Mouse (Mus musculus): ENCODE measurements at regions not wholly inside any gene's neighbourhood (a gene's known extent, or its start where the extent isn't known, plus 50 kb on each side); places are given as distances from the start of the nearest gene placed in this dataset.

- no peak overlapping the region for H3K4me3 ChIP-seq
- H3K27ac ChIP-seq = no peak overlapping the region
- H3K36me3 ChIP-seq = no peaks in the 10 kb centered on the region
- H3K4me1 ChIP-seq (replicated peaks) = no peaks in the 10 kb centered on the region
- H3K9me3 ChIP-seq = no peaks in the 10 kb centered on the region
- no peaks in the 10 kb centered on the region for H3K27me3 ChIP-seq (ENCODE audit: insufficient read depth, poor library complexity, severe bottlenecking)
- 81% methylated on average over 2 of the region's 2 CpGs for WGBS
- DNase-seq (ENCODE audit: low spot score) = no peak
Measured at GRCm38 (mm10) chr15:69483096-69483495, 2982.4 kb upstream of the Lrrc6 start.

GRCm38 (mm10) chr15:69481087-69481486 lies 2980.4 kb upstream of the Lrrc6 start:
- H3K9me3 ChIP-seq = no peaks in the 10 kb centered on the region
- DNase-seq (ENCODE audit: low spot score) = no peak
- WGBS = 84% methylated on average over 3 of the region's 3 CpGs
- no peaks in the 10 kb centered on the region for H3K27me3 ChIP-seq (ENCODE audit: insufficient read depth, poor library complexity, severe bottlenecking)
- H3K36me3 ChIP-seq = no peaks in the 10 kb centered on the region
- H3K4me1 ChIP-seq (replicated peaks) = no peaks in the 10 kb centered on the region
- no peak overlapping the region for H3K27ac ChIP-seq
- no peak overlapping the region for H3K4me3 ChIP-seq

DNA sequence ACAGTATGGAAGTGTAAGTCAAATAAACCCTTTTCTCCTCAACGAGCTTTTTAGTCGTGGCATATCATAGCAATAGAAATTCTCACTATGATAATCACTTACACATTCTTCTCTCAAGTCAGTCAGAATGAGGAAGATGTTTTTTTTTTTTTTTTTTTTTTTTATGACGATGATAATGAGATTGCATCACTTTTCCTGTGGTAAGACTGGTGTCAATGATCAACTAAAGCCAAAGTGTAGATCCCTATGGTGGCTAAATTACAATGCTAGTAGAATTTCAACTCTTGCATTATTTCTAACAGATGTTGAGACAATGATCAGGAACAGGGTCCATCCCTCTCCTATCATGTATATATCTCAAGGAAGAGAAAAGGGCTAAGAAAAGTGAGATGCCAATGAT lies 2976.3 kb upstream of the Lrrc6 start:
- Histone ChIP-seq H3K27me3 (ENCODE audit: insufficient read depth, poor library complexity, severe bottlenecking) (no peaks in the 10 kb centered on the region), H3K4me3 (no peak overlapping the region), H3K27ac (no peak overlapping the region), H3K4me1 (replicated peaks) (no peaks in the 10 kb centered on the region), H3K9me3 (no peaks in the 10 kb centered on the region), H3K36me3 (no peaks in the 10 kb centered on the region)
- DNase-seq (ENCODE audit: low spot score) = no peak
- 85% methylated on average over 3 of the region's 3 CpGs for WGBS

DNA sequence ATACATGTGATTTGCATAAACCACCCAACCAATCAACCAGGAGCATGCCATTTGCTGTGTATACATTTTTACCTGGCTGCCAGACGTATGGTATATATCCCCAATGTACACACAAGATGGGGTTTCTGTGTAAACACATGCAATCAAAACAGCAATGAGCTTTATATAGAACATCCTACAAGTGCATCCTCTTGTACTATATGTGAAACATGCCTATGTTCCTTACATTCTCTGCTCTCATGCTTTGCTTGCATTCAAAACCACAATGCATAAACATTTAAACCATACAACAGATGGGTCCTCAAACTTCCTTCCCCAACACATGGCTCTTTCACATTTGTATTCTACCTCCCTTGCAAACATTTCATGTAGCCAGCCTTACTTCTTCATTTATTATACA lies 2968.9 kb upstream of the Lrrc6 start:
- no peaks in the 10 kb centered on the region for H3K27me3 ChIP-seq (ENCODE audit: insufficient read depth, poor library complexity, severe bottlenecking)
- no peaks in the 10 kb centered on the region for H3K4me1 ChIP-seq (replicated peaks)
- H3K4me3 ChIP-seq = no peak overlapping the region
- WGBS = 78% methylated on average over 1 of the region's 1 CpGs
- no peak overlapping the region for H3K27ac ChIP-seq
- no peaks in the 10 kb centered on the region for H3K36me3 ChIP-seq
- no peak for DNase-seq (ENCODE audit: low spot score)
- H3K9me3 ChIP-seq = no peaks in the 10 kb centered on the region

GRCm38 (mm10) chr15:69460581-69461194 lies 2960.0 kb upstream of the Lrrc6 start:
- DNase-seq (ENCODE audit: low spot score) = no peak
- H3K27ac ChIP-seq = no peak overlapping the region
- H3K4me3 ChIP-seq = no peak overlapping the region
- 88% methylated on average over 2 of the region's 2 CpGs for WGBS
- H3K4me1 ChIP-seq (replicated peaks) = no peaks in the 10 kb centered on the region
- no peaks in the 10 kb centered on the region for H3K36me3 ChIP-seq
- no peaks in the 10 kb centered on the region for H3K27me3 ChIP-seq (ENCODE audit: insufficient read depth, poor library complexity, severe bottlenecking)
- H3K9me3 ChIP-seq = no peaks in the 10 kb centered on the region

GRCm38 (mm10) chr15:69457473-69457872 lies 2956.8 kb upstream of the Lrrc6 start:
- Histone ChIP-seq H3K4me3 (no peak overlapping the region), H3K9me3 (no peaks in the 10 kb centered on the region), H3K27ac (no peak overlapping the region), H3K36me3 (no peaks in the 10 kb centered on the region), H3K4me1 (replicated peaks) (no peaks in the 10 kb centered on the region), H3K27me3 (ENCODE audit: insufficient read depth, poor library complexity, severe bottlenecking) (no peaks in the 10 kb centered on the region)
- WGBS = 82% methylated on average over 4 of the region's 4 CpGs
- no peak for DNase-seq (ENCODE audit: low spot score)

DNA sequence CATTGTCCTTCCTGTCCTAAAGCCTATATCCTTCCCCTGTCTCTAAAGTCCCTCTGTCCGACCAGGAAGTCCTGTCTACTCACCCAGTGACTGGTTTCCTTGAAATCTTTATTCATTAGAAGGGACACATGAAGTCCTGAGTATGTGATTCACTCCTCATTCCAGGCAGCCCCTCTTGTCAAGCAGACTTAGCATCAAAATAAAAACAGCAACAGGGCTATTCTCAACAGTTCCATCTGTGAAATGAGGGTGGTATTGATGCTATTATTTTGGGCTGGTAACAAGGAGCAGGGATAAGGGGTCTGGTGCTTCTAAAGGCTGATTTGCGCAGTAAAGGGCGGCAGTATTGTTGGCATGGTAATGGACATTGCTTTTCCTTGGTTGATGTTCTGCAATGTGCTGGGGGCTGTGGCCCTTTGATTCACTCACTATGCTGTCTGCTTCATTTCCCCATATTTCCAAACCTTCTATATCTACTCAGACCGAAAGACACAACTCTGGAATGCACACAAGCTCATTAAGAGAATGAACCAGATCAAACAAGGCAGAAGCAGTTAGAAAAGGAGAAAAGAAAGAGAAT lies 2955.6 kb upstream of the Lrrc6 start:
- no peak overlapping the region for H3K4me3 ChIP-seq
- H3K4me1 ChIP-seq (replicated peaks) = no peaks in the 10 kb centered on the region
- no peaks in the 10 kb centered on the region for H3K27me3 ChIP-seq (ENCODE audit: insufficient read depth, poor library complexity, severe bottlenecking)
- 84% methylated on average over 4 of the region's 4 CpGs for WGBS
- DNase-seq (ENCODE audit: low spot score) = no peak
- no peaks in the 10 kb centered on the region for H3K9me3 ChIP-seq
- H3K36me3 ChIP-seq = no peaks in the 10 kb centered on the region
- no peak overlapping the region for H3K27ac ChIP-seq

GRCm38 (mm10) chr15:69441008-69441407 lies 2940.3 kb upstream of the Lrrc6 start:
- Histone ChIP-seq H3K27ac (no peak overlapping the region), H3K36me3 (no peaks in the 10 kb centered on the region), H3K27me3 (ENCODE audit: insufficient read depth, poor library complexity, severe bottlenecking) (no peaks in the 10 kb centered on the region), H3K4me1 (replicated peaks) (no peaks in the 10 kb centered on the region), H3K9me3 (no peaks in the 10 kb centered on the region), H3K4me3 (no peak overlapping the region)
- WGBS = 86% methylated on average over 3 of the region's 3 CpGs
- DNase-seq (ENCODE audit: low spot score) = no peak

DNA sequence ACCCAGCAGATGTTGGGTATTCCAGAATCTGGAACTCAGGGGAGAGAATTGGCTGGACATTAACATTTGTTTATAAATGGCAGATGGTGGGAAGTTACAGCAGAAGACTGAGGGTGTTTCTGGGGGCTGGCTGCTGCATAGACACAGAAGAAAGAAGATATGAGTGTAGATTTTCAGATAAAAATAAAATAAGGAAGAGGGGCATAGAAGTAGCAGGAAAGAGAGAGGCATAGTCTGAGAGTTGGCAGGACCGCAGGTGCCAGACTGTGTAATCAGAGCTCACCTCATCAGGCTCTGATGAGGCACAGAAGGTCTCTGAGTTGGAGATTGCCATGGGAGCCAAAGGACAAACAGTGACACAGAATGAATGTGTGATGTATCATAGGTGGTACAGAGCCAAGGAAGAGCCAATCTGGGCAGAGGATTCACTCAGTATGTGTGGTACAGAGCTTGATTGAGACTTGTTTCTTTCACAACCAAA lies 2912.9 kb upstream of the Lrrc6 start:
- no peaks in the 10 kb centered on the region for H3K27me3 ChIP-seq (ENCODE audit: insufficient read depth, poor library complexity, severe bottlenecking)
- no peak for DNase-seq (ENCODE audit: low spot score)
- no peak overlapping the region for H3K4me3 ChIP-seq
- H3K27ac ChIP-seq = no peak overlapping the region
- H3K4me1 ChIP-seq (replicated peaks) = no peaks in the 10 kb centered on the region
- H3K9me3 ChIP-seq = no peaks in the 10 kb centered on the region
- 92% methylated on average over 1 of the region's 1 CpGs for WGBS
- no peaks in the 10 kb centered on the region for H3K36me3 ChIP-seq

DNA sequence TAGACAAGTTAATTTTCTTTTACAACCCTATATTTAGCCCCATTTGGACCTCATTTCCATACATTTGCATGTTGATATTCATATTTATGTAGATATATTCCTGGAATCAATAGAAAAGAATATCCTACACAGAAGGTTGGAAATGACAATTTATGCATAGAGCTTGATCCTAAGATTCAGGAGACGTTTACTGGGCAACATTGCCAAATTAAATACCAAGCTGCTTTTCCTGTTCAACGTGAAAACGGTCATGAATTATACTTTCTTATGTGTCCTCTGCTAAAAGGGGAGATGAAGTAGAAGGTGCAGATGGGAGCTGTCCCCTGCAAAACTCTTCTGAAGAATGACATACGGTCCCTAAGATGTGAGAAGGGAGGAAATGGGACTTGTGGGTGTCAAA lies 2888.9 kb upstream of the Lrrc6 start:
- Histone ChIP-seq H3K36me3 (no peaks in the 10 kb centered on the region), H3K27ac (no peak overlapping the region), H3K9me3 (no peaks in the 10 kb centered on the region), H3K4me1 (replicated peaks) (no peaks in the 10 kb centered on the region), H3K27me3 (ENCODE audit: insufficient read depth, poor library complexity, severe bottlenecking) (no peaks in the 10 kb centered on the region), H3K4me3 (no peak overlapping the region)
- 88% methylated on average over 4 of the region's 4 CpGs for WGBS
- DNase-seq (ENCODE audit: low spot score) = no peak

DNA sequence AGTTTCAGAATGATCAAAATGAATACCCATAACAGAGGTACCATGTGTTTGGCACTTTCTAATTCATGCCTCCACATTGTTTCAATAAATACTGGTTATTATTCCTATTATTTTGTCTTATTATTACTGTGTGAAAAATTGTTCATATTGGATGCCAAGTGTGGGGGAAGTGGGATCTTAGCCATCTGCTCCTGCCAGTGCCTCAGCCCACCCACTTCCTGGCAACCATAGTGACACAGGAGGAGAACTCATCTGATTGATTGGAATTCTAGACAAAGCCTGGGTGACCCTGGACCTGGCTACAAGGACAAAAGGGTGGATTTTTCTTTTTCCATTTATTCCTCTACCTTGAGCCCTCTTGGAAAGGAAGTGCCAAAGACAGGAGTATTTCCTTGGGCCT lies 2886.8 kb upstream of the Lrrc6 start:
- Histone ChIP-seq H3K36me3 (no peaks in the 10 kb centered on the region), H3K9me3 (no peaks in the 10 kb centered on the region), H3K4me3 (no peak overlapping the region), H3K27ac (no peak overlapping the region), H3K27me3 (ENCODE audit: insufficient read depth, poor library complexity, severe bottlenecking) (no peaks in the 10 kb centered on the region), H3K4me1 (replicated peaks) (no peaks in the 10 kb centered on the region)
- no peak for DNase-seq (ENCODE audit: low spot score)

DNA sequence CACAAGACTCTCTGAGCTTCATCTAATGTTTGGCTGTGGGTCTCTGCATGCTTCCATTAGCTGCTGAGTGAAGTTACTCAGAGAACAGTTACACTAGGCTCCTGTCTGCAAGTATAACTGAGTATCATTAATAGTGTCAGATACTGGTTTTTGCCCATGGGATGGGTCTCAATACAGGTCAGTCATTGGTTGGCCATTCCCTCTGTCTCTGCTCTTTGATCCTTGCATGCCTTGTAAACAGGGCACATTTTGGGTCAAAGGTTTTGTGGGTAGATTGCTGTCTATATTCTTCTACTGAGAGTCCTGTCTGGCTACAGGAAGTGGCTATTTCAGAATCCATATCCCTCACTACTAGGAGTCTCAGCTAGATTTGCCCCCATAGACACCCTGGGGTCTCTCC lies 2864.7 kb upstream of the Lrrc6 start:
- no peaks in the 10 kb centered on the region for H3K27me3 ChIP-seq (ENCODE audit: insufficient read depth, poor library complexity, severe bottlenecking)
- H3K36me3 ChIP-seq = no peaks in the 10 kb centered on the region
- H3K4me1 ChIP-seq (replicated peaks) = no peaks in the 10 kb centered on the region
- no peak overlapping the region for H3K4me3 ChIP-seq
- no peak for DNase-seq (ENCODE audit: low spot score)
- H3K27ac ChIP-seq = no peak overlapping the region
- no peaks in the 10 kb centered on the region for H3K9me3 ChIP-seq

GRCm38 (mm10) chr15:69350053-69350739 lies 2849.5 kb upstream of the Lrrc6 start:
- no peak for DNase-seq (ENCODE audit: low spot score)
- Histone ChIP-seq H3K27me3 (ENCODE audit: insufficient read depth, poor library complexity, severe bottlenecking) (no peaks in the 10 kb centered on the region), H3K36me3 (no peaks in the 10 kb centered on the region), H3K9me3 (no peaks in the 10 kb centered on the region), H3K4me1 (replicated peaks) (no peaks in the 10 kb centered on the region), H3K27ac (no peak overlapping the region), H3K4me3 (no peak overlapping the region)
- 83% methylated on average over 7 of the region's 7 CpGs for WGBS

All from hindbrain, embryonic 10.5 days (tissue).